Comparison of ENCODE assay signal across 27 mouse cellular contexts in genomic region chr15:78243061-78243460, GRCm38 (mm10). TPM values are rescaled to one million over a fixed set of nuclear protein-coding genes. Genes with fewer than 3 reads are reported as not detected.
DNase-seq lines count a peak whose midpoint lies in the region; ATAC-seq and TF ChIP-seq lines count a peak whose summit lies in the region.
"Had no signal": no experiment of that assay in that cellular context is flagged by ENCODE, and none has a peak within 500 bp of the region (broad histone marks: within the 10 kb centered on the region; RNA-seq: fewer than 3 reads in every experiment).

No protein-coding gene starts in this region.

- no peak for DNase-seq in spleen, adult 2 months (ENCODE audit: low read depth in 1 of 2, low spot score in 2 of 2)
- DNase-seq in spleen, adult 12 weeks (ENCODE audit: low spot score) = no peak
- peak; percentile 59 for DNase-seq in gastrocnemius, postnatal 14 days
- DNase-seq: adrenal gland, postnatal 36 days; cerebellum, adult 11 months; cerebellum, adult 9-11 months; kidney, adult 8-10 months; kidney, postnatal 14 days; left cerebral cortex, postnatal 4 days; liver, embryonic 13.5 days; right cerebral cortex, postnatal 25 days; thymus, postnatal 36 days had no signal

- no peaks in the 10 kb centered on the region for H3K27me3 ChIP-seq in intestine, embryonic 16.5 days (replicated peaks; ENCODE audit: control insufficient read depth, insufficient read depth, low read length)
- peaks cover 8% of the 10 kb centered on the region; the same call in 1 of the 2 replicates for H3K27me3 ChIP-seq in intestine, postnatal 0 days (replicated peaks; ENCODE audit: control insufficient read depth, insufficient read depth, low read length)
- no peaks in the 10 kb centered on the region for H3K27me3 ChIP-seq in spleen, adult 2 months (ENCODE audit: control insufficient read depth, insufficient read depth, low read length)
- no peaks in the 10 kb centered on the region for H3K27me3 ChIP-seq in stomach, embryonic 16.5 days (ENCODE audit: control insufficient read depth, insufficient read depth, low read length)
- H3K27me3 ChIP-seq in forebrain, embryonic 15.5 days = no peaks in the 10 kb centered on the region
- H3K27me3 ChIP-seq in heart, embryonic 11.5 days (ENCODE audit: control insufficient read depth, insufficient read depth, low read length) = no peaks in the 10 kb centered on the region; the same call in 1 of the 2 replicates
- H3K27me3 ChIP-seq: neural tube, embryonic 12.5 days had no signal

- no peak overlapping the region for H3K4me3 ChIP-seq in intestine, embryonic 16.5 days (ENCODE audit: low read length)
- no peak overlapping the region for H3K4me3 ChIP-seq in intestine, postnatal 0 days (ENCODE audit: low read depth, low read length)
- no peak overlapping the region for H3K4me3 ChIP-seq in spleen, adult 2 months (ENCODE audit: extremely low read depth, insufficient read depth, insufficient read length)
- no peak overlapping the region for H3K4me3 ChIP-seq in stomach, embryonic 16.5 days (replicated peaks; ENCODE audit: low read length)
- no peak overlapping the region for H3K4me3 ChIP-seq in forebrain, embryonic 15.5 days
- no peak overlapping the region for H3K4me3 ChIP-seq in heart, embryonic 11.5 days (ENCODE audit: low read depth, low read length)
- H3K4me3 ChIP-seq: embryonic facial prominence, embryonic 10.5 days; liver, embryonic 13.5 days; neural tube, embryonic 12.5 days had no signal

- 79% methylated on average over 8 of the region's 8 CpGs for WGBS in intestine, embryonic 16.5 days
- 73% methylated on average over 8 of the region's 8 CpGs for WGBS in intestine, postnatal 0 days
- WGBS in spleen, adult 2 months = 71% methylated on average over 8 of the region's 8 CpGs
- WGBS in stomach, embryonic 16.5 days = 86% methylated on average over 8 of the region's 8 CpGs
- 84% methylated on average over 8 of the region's 8 CpGs for WGBS in forebrain, embryonic 15.5 days
- WGBS in heart, embryonic 11.5 days (ENCODE audit: insufficient replicate concordance) = 75% methylated on average over 8 of the region's 8 CpGs

- no peak overlapping the region for H3K4me2 ChIP-seq in intestine, embryonic 16.5 days (ENCODE audit: low read depth, low read length)
- H3K4me2 ChIP-seq in intestine, postnatal 0 days (replicated peaks; ENCODE audit: low read depth) = no peak overlapping the region
- no peak overlapping the region for H3K4me2 ChIP-seq in stomach, embryonic 16.5 days (ENCODE audit: low read depth, low read length)
- H3K4me2 ChIP-seq in forebrain, embryonic 15.5 days (replicated peaks) = no peak overlapping the region
- no peak overlapping the region for H3K4me2 ChIP-seq in heart, embryonic 11.5 days
- H3K4me2 ChIP-seq: hindbrain, embryonic 14.5 days; liver, embryonic 13.5 days; midbrain, embryonic 11.5 days; neural tube, embryonic 12.5 days had no signal

- intact Hi-C loops in gastrocnemius, postnatal 14 days (cut with DNase I; ENCODE audit: low total_unique reads) = no loop called here

- no peaks in the 10 kb centered on the region for H3K9me3 ChIP-seq in intestine, embryonic 16.5 days (ENCODE audit: control insufficient read depth, low read length)
- H3K9me3 ChIP-seq in intestine, postnatal 0 days (ENCODE audit: control insufficient read depth) = no peaks in the 10 kb centered on the region
- no peaks in the 10 kb centered on the region for H3K9me3 ChIP-seq in stomach, embryonic 16.5 days (replicated peaks; ENCODE audit: control insufficient read depth, low read length)
- H3K9me3 ChIP-seq in forebrain, embryonic 15.5 days = no peaks in the 10 kb centered on the region
- H3K9me3 ChIP-seq in heart, embryonic 11.5 days (replicated peaks; ENCODE audit: control insufficient read depth, low read length) = no peaks in the 10 kb centered on the region
- H3K9me3 ChIP-seq: embryonic facial prominence, embryonic 10.5 days; G1E; liver, embryonic 13.5 days; neural tube, embryonic 12.5 days had no signal

- no peak for TF ChIP-seq POLR2A in spleen, adult 2 months (IDR thresholded peaks at IDR 0.05; ENCODE audit: low read depth, low read length)

- no peak for TF ChIP-seq CTCF in intestine, postnatal 0 days (IDR thresholded peaks at IDR 0.05; ENCODE audit: low read depth)
- no peak for TF ChIP-seq CTCF in spleen, adult 2 months (IDR thresholded peaks at IDR 0.05; ENCODE audit: extremely low read depth, insufficient read depth, insufficient read length, insufficient replicate concordance)

- peak overlapping the region; percentile 37; the same call in 1 of the 2 replicates for H3K27ac ChIP-seq in intestine, embryonic 16.5 days (ENCODE audit: low read length)
- no peak overlapping the region for H3K27ac ChIP-seq in intestine, postnatal 0 days (ENCODE audit: low read depth, low read length)
- peak overlapping the region; percentile 90 for H3K27ac ChIP-seq in spleen, adult 2 months (ENCODE audit: insufficient read depth, low read length)
- peak overlapping the region; percentile 71 for H3K27ac ChIP-seq in stomach, embryonic 16.5 days (ENCODE audit: low read length)
- H3K27ac ChIP-seq in forebrain, embryonic 15.5 days (replicated peaks) = no peak overlapping the region
- no peak overlapping the region for H3K27ac ChIP-seq in heart, embryonic 11.5 days (ENCODE audit: low read depth, low read length)
- H3K27ac ChIP-seq: embryonic facial prominence, embryonic 10.5 days; hindbrain, embryonic 14.5 days; liver, embryonic 13.5 days; neural tube, embryonic 12.5 days had no signal

- no peak overlapping the region for H3K9ac ChIP-seq in intestine, embryonic 16.5 days (ENCODE audit: low read depth, low read length)
- no peak overlapping the region; the same call in 1 of the 2 replicates for H3K9ac ChIP-seq in intestine, postnatal 0 days (ENCODE audit: low read depth, low read length)
- H3K9ac ChIP-seq in stomach, embryonic 16.5 days (ENCODE audit: low read length) = peak overlapping the region; percentile 42; the same call in 1 of the 2 replicates
- H3K9ac ChIP-seq in forebrain, embryonic 15.5 days (replicated peaks) = no peak overlapping the region
- no peak overlapping the region for H3K9ac ChIP-seq in heart, embryonic 11.5 days (ENCODE audit: low read depth, low read length)
- H3K9ac ChIP-seq: hindbrain, embryonic 14.5 days; liver, embryonic 13.5 days; neural tube, embryonic 12.5 days had no signal

- no peaks in the 10 kb centered on the region for H3K36me3 ChIP-seq in intestine, embryonic 16.5 days (ENCODE audit: control insufficient read depth, insufficient read depth, low read length)
- no peaks in the 10 kb centered on the region for H3K36me3 ChIP-seq in intestine, postnatal 0 days (ENCODE audit: control insufficient read depth, insufficient read depth)
- H3K36me3 ChIP-seq in spleen, adult 2 months (ENCODE audit: control insufficient read depth, insufficient read depth, low read length) = no peaks in the 10 kb centered on the region
- H3K36me3 ChIP-seq in stomach, embryonic 16.5 days (ENCODE audit: control insufficient read depth, insufficient read depth, low read length) = no peaks in the 10 kb centered on the region
- no peaks in the 10 kb centered on the region for H3K36me3 ChIP-seq in forebrain, embryonic 15.5 days
- H3K36me3 ChIP-seq in heart, embryonic 11.5 days (ENCODE audit: control insufficient read depth, insufficient read depth, low read length) = no peaks in the 10 kb centered on the region
- H3K36me3 ChIP-seq: embryonic facial prominence, embryonic 10.5 days; G1E; liver, embryonic 13.5 days; neural tube, embryonic 12.5 days had no signal

- ATAC-seq in intestine, embryonic 16.5 days = no peak
- no peak for ATAC-seq in intestine, postnatal 0 days
- ATAC-seq in stomach, embryonic 16.5 days (ENCODE audit: insufficient read depth, low FRiP score) = no peak
- no peak for ATAC-seq in forebrain, embryonic 15.5 days (replicated peaks)
- ATAC-seq in heart, embryonic 11.5 days (replicated peaks; ENCODE audit: insufficient number of reproducible peaks, low FRiP score, low TSS enrichment) = no peak
- ATAC-seq: forebrain, embryonic 16.5 days; inflammation-experienced regulatory T-cells, adult 6 months; Patski had no signal

- H3K4me1 ChIP-seq in intestine, embryonic 16.5 days (ENCODE audit: control insufficient read depth, insufficient read depth, low read length) = no peaks in the 10 kb centered on the region
- H3K4me1 ChIP-seq in intestine, postnatal 0 days (replicated peaks; ENCODE audit: control insufficient read depth, insufficient read depth, low read length) = no peaks in the 10 kb centered on the region
- H3K4me1 ChIP-seq in spleen, adult 2 months (ENCODE audit: control insufficient read depth, insufficient read depth, insufficient read length) = peaks cover 36% of the 10 kb centered on the region; the same call in 1 of the 2 replicates
- H3K4me1 ChIP-seq in stomach, embryonic 16.5 days (ENCODE audit: control insufficient read depth, insufficient read depth, low read length) = no peaks in the 10 kb centered on the region
- H3K4me1 ChIP-seq in forebrain, embryonic 15.5 days = no peaks in the 10 kb centered on the region
- H3K4me1 ChIP-seq in heart, embryonic 11.5 days (ENCODE audit: control insufficient read depth, insufficient read depth, low read length) = no peaks in the 10 kb centered on the region
- H3K4me1 ChIP-seq: embryonic facial prominence, embryonic 10.5 days; liver, embryonic 13.5 days; neural tube, embryonic 12.5 days had no signal

RNA-seq across cellular contexts. Expression of gene Ncf4, which starts 1.5 kb away (rescaled TPM):
- 4.2 and 5.6 TPM in 2 replicates for polyA plus RNA-seq in intestine, embryonic 16.5 days (2015; fragmentation: Nextera tagmentation; extraction: Ambion mirVana)
- 2.5 and 2.8 TPM in 2 replicates for polyA plus RNA-seq in intestine, postnatal 0 days (2015; fragmentation: Nextera tagmentation; extraction: Ambion mirVana)
- polyA plus RNA-seq in spleen, adult 2 months (2012; rRNA removed) = 122 and 137 TPM in 2 replicates
- 1 to 10 TPM in 1 of 2 experiments, under 1 TPM in 1; 1.00 to 3.0 TPM for total RNA-seq in gastrocnemius, postnatal 14 days (2021)
- 7.5 and 11.9 TPM in 2 replicates for polyA plus RNA-seq in stomach, embryonic 16.5 days (2015; fragmentation: Nextera tagmentation; extraction: Ambion mirVana)
- 0.87 and 1.1 TPM in 2 replicates for polyA plus RNA-seq in forebrain, embryonic 15.5 days (2015; fragmentation: Nextera tagmentation; extraction: Ambion mirVana)
- polyA plus RNA-seq in heart, embryonic 11.5 days (2014; fragmentation: Nextera tagmentation; extraction: Ambion mirVana) = 17.6 and 27.3 TPM in 2 replicates

RNA-seq across cellular contexts. Expression of gene Pvalb, which starts 36.9 kb away (rescaled TPM):
- polyA plus RNA-seq in intestine, embryonic 16.5 days (2015; fragmentation: Nextera tagmentation; extraction: Ambion mirVana) = not detected in 2 replicates
- polyA plus RNA-seq in intestine, postnatal 0 days (2015; fragmentation: Nextera tagmentation; extraction: Ambion mirVana) = not detected in 2 replicates
- polyA plus RNA-seq in spleen, adult 2 months (2012; rRNA removed) = not detected in 2 replicates
- over 10,000 TPM; 19,167 to 21,154 TPM for total RNA-seq in gastrocnemius, postnatal 14 days (2021)
- 0.25 and 0.28 TPM in 2 replicates for polyA plus RNA-seq in stomach, embryonic 16.5 days (2015; fragmentation: Nextera tagmentation; extraction: Ambion mirVana)
- not detected in 2 replicates for polyA plus RNA-seq in forebrain, embryonic 15.5 days (2015; fragmentation: Nextera tagmentation; extraction: Ambion mirVana)
- 0.31 and 0.50 TPM in 2 replicates for polyA plus RNA-seq in heart, embryonic 11.5 days (2014; fragmentation: Nextera tagmentation; extraction: Ambion mirVana)
- total RNA-seq: adrenal gland, postnatal 36 days; G1E had no signal
- polyA plus RNA-seq: embryonic facial prominence, embryonic 10.5 days; forebrain, embryonic 16.5 days; G1E; inflammation-experienced regulatory T-cells, adult 6 months; liver, embryonic 13.5 days; macrophage; midbrain, embryonic 11.5 days; Patski; testis, adult 2 months had no signal

Comparison
In these comparisons a context has a peak if more than half of its experiments do, and no peak if none do; other contexts are left out.
1. H3K27ac ChIP-seq: peak in intestine, embryonic 16.5 days (single experiment), spleen, adult 2 months (single experiment) and stomach, embryonic 16.5 days (single experiment); none in intestine, postnatal 0 days (single experiment), forebrain, embryonic 15.5 days (single experiment) and heart, embryonic 11.5 days (single experiment).